Mouse (Mus musculus) thymus, postnatal 36 days (tissue): ENCODE measurements around the gene Camk1d.
A peak's percentile ranks its signal among the peaks of the same experiment; 100 is the strongest.

ENCODE experiments used
- DNase-seq, 2 experiments: peaks; one replicate each; pipeline ENCODE4 v3.0.0; 2022; ENCODE audit warnings: mixed read lengths in 2 of 2

The Camk1d gene

DNA sequence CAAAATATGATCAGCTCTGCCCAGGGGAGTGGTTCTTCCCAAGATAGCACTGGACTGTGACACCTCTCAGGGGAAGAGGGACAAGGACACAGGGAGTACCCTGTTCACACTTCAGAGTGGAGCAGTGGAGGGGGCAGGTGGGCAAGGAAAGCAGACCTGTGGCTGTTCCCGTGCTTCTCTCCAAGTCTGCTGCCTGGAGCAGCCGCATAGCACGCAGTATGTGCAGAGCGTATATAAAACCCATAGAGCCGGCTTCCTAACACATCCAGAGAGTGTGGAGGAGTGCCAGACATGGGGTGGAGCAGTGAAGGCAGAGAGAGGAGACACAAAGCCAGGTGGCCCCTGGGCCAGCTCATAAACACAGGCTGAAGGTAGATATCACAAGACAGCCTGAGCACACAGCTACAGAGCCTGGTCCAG, 256.2 kb downstream of the Camk1d start:
- DNase-seq, result no peak

DNA sequence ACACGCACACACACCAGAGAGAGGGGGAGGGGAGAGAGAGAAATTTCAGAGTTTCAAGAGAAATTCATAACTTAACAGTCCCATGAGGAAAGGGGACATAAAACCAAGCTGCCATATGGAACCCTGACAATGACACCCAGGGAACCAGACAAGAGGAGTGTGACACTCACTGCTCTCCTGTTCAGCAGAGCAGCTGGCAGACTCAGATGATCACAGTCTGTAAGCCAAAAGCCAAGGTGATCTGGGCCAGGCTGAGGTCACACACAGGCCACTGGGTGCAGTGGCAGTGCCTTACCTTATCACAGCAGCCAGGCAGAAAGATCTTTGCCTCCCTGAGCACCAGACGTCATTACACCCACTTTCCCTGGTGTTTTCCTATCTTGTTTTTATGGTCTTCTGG, 258.2 kb downstream of the Camk1d start:
- no peak for DNase-seq

- no peak for DNase-seq
These were observed 259.5 kb downstream of the Camk1d start for GRCm38 (mm10) chr2:5454830-5455229.

DNA sequence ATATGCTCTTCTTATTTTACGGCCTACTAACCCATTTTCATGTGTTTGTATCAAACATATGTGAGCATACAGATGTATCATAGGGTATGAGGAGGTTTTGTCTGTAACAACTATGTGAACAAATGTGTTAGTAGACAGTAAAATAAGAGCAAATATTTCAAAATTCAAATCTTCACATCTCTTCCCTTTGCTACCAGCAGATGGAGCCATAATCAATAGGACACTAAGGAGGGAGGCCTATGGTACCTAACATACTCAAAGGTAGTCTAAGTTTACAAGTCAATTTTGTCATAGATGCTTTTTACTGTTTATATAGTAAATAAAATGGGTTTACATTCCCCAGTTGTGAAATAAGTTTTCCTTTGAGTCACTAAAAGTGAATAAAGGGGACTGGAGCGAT, 262.7 kb downstream of the Camk1d start:
- no peak for DNase-seq

- no peak for DNase-seq
These were observed 269.0 kb downstream of the Camk1d start for GRCm38 (mm10) chr2:5445357-5445756.

DNA sequence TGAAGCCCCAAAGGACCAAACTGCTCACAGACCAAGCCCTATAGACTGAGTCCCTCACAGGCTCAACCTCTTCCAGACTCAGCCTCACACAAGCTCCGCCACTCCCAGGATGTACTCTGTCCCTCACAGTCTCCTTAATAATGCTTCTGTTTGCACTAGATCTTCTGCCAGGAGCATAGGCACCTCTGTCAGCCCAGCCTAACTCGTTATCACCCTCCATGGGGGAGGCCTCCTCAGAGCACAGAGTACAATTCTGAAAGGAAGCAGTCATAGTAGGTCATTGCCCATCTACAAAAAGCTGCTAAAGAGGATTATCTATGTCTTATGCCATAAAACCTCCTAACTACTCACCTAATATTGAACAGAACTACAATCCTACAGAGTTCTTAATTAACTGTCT, 276.6 kb downstream of the Camk1d start:
- DNase-seq, result no peak

GRCm38 (mm10) chr2:5435587-5436253, 278.6 kb downstream of the Camk1d start:
- DNase-seq, result no peak

DNA sequence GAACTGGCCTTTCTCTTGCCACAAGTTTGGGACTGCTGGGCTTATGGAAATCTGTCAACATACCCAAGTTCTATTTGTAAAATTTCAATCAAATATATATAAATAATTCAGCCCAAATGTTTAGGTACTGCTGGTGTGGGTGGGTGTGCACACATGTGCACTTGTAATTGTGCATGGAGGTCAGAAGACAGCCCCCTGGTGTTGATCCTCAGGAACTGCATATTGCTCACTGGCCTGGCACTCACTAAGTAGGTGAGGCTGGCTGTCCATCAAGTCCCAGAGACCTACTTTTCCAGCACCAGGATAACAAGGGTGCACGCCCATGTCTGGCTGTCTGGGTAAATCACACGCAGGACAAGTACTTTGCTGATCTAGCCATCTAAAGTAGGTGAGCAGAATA, 283.0 kb downstream of the Camk1d start:
- DNase-seq, result peak; percentile 7 to 12

DNA sequence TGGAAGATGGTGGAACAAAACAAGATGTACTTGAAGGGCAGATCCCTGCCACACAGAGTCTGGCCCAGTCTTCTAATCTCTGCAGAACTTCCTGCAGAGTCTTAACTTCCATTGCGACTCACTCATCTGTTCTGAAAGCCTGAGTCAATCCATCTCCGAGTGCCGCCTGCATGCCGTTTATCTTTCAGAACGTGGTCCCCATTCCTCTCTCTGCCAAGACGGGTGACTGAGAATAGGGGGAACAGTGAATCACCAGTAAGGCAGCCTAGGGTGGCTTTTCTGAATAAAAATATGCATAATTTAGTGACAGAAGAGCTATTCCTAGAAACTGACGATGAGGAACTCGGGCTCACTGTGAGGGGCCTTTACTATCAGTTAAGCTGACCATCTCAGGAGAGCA, 284.4 kb downstream of the Camk1d start:
- DNase-seq, result no peak

GRCm38 (mm10) chr2:5426110-5426509, 288.2 kb downstream of the Camk1d start:
- no peak for DNase-seq

DNA sequence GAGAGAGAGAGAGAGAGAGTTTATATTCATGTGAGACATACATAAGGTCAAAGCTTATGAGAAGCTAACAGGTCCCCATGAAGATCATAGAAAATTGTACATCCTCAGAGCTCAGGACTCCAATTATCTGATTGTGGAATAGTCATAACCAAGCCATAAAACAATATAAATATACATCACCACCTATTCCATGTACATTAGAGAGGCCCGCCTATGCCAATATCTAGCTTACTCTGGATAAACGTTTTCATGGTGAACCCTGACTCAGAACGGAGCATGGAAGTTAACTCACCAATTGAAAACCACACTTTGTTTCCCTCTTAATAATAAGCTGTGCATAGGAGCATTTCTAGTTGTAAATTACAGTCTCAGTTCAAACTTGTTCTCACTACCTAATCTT, 288.7 kb downstream of the Camk1d start:
- DNase-seq, result no peak

DNA sequence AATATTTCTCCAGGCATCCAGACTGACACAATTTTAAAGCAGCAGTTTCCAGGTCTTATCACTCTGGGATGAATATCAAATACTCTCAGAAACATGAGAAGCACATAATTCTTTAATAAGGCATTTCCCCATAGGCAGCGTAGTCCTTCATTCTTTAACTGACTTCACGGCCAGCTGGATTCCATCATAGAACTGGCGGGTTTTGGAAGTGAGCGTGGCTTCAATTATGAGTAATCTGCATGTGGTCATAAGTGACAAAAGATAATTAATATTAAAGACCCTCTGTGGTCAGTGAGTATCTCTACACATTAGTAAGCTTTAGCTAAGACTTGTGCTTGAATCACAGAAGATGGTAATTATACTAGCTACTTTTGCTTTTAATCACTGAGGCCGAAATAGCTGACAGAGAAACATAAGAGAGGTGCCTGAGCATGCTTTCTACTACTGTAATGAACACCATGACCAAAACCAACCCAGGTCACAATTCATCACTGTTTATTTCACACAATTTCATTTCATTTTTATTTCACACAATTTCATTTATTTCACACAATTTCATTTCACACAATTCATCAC, 293.6 kb downstream of the Camk1d start:
- DNase-seq, result no peak

DNA sequence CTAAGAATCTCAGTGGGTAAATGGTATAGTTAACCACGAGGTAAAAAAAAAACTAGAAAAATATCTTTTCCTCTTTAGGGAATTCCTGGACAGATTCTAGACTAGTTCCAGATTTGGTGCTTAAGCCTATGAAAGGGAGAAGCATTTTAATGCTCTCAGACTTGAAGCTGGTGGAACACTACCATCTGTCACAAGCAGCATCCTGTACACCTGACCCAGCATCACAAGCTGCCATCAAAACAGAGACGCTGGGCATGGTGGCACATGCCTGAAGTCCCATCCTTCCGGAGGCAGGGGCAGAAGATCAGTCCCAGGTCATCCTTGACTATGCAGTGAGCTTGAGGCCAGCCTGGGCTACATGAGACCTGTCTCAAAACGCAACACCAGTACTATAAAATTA, 295.5 kb downstream of the Camk1d start:
- no peak for DNase-seq

DNA sequence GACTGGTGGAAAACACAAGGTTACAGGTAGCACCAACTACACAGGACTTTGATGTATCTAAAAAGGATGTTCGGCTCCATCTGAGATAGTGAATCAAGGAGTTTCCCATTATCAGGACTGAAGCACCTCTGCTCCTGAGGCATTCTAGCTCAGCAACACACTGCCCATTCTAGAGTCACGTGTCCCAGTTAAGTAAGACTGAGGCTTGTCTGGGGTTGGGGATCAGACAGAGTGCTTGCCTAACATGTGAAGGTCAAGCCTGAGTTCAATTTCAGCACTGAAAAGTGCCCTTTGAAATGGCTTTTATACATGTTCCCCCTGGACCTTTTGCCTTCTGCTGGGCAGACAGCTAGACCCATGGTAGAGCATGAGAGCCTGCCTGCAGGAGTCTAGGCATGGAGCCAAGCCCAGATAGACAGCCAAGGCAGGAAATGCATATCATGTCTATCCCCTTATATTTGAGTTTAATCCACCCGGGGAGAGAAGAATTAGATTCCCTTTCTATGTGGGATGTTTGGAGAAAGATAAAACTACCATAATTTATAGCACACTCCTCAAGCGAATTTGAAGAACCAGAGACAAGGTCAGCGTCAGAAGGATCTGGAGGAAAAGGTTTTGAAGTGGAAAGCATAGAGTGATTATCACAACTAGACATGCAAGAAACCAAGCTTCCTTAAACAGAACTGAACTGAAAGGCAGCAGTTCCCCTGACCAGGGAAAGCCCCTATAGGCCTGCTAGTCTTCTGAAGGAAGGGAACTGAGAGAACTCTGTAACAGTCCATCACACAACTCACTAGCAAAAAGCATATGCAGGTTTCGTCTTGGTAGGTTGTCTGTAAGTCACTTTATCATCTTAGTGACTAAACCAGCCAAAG, 296.9 kb downstream of the Camk1d start:
- DNase-seq, result no peak

DNA sequence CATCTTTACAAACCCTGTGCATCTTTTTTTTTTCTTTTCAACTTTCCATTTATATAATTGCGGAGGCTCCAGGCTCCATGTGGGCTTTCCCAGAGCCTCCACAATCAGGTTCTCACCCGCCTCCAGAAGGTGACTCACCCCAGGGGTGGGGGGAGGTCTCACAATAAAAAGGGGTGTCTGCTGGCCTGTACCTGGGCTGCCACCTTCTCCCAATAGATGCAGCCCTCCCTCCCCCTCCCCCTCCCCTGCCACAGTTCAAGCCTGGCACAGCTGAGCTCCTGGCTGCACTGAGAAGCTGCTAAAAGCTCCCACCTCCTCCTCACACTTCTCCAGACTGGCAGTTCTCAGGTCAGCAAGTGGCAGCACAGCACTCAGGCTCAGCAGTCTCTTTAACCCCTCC, 302.5 kb downstream of the Camk1d start:
- no peak for DNase-seq

- peak in 1 of 2 experiments; percentile 11 for DNase-seq
These were observed 310.5 kb downstream of the Camk1d start for GRCm38 (mm10) chr2:5403850-5404249.

GRCm38 (mm10) chr2:5402036-5402435, 312.3 kb downstream of the Camk1d start:
- DNase-seq, result no peak

DNA sequence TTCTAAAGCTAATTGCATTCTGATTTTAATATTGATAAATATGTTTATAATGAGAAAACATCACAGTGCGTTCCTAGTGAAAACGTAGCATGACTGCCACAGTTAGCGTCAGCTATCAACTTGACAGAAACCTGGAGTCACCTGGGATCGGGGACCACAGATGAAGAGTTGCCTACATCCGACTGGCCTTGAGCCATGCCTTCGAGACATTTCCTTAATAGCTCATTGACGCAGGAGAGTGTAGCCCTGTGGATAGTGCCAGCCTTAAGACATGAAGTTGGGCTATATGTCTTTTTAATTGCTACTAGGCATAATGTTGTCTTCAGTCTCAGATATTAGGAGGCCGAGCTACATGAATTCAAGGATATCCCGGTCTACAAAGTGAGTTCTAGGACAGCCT, 315.8 kb downstream of the Camk1d start:
- DNase-seq, result no peak

- no peak for DNase-seq
These were observed 316.3 kb downstream of the Camk1d start for GRCm38 (mm10) chr2:5398043-5398442.

- DNase-seq, result no peak
These were observed 316.8 kb downstream of the Camk1d start for GRCm38 (mm10) chr2:5397468-5397867.

GRCm38 (mm10) chr2:5396415-5396814, 317.9 kb downstream of the Camk1d start:
- DNase-seq, result no peak

DNA sequence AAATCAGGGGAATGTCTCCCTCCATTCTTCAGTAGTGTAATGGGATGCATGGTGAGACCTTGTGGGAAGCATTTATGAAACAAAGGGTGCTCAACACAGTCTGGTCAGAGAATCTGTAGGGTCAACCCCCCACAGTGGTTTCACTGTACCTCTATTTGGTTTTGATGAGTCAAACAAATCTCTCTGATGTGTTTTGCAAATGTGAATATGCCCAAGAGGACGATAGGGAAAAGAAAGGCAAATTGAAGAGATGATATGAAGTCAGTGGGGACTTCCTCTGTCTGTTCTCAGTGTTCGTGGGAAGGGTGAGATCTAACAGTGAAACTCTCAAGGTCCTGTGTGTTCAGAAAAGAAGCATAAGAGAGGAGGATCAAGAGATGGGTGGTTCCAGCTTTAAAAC, 318.4 kb downstream of the Camk1d start:
- DNase-seq, result no peak

DNA sequence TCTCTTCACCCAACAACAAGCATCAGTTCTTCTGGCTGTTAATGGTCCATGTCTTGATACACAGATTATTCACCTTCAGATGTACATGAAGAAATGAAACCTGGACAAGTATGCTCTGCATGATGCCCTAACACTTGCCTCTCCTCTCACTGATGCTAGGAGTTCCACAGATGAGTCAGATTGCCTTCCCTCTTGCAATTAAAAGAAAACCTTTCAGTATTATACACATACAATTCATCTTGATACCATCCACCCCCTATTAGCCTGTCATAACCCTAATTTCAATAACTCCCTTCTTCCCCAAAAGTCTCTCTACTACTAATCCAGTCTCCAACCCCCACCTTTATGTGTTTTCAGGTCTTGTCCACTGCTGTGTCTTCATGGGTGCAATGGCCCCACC, 321.4 kb downstream of the Camk1d start:
- no peak for DNase-seq

DNA sequence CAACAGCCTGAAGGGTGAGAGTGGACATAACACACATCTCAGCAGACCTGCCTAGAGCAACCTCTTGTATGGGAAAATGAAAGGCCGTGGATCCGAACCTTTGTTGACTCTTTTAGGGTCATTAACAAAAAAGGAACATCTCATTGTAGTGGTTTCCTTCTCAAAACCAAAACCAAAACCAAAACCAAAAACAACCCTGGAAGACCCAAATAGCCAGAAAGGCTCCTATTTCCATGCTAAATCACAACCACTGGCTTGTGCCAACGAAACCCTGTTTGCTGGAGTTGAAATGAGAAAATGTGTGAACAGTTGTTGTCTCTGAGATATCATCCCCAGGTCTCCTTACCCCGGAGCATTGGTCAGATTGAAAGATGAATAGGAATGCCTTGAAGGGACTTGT, 321.8 kb downstream of the Camk1d start:
- no peak for DNase-seq
